Mouse (Mus musculus) natural killer cell, adult 2 months (primary cell): ENCODE data around the gene Siae.

Experiments
- DNase-seq, 2 experiments: peaks; one replicate each; pipeline ENCODE4 v3.0.0; 2022; ENCODE audit warnings: low spot score in 2 of 2

The Siae gene

GRCm38 (mm10) chr9:37554838-37555748 is at the start of gene Siae:
Gene Siae, plus strand, starts transcription at chr9:37555698.
- DNase-seq, result no peak

GRCm38 (mm10) chr9:37506023-37506422 is 49.5 kb upstream of the Siae start:
- no peak for DNase-seq

GRCm38 (mm10) chr9:37512097-37512496 is 43.4 kb upstream of the Siae start:
- DNase-seq, result no peak

- no peak for DNase-seq
Measured at GRCm38 (mm10) chr9:37514456-37514855, 41.0 kb upstream of the Siae start.

DNA sequence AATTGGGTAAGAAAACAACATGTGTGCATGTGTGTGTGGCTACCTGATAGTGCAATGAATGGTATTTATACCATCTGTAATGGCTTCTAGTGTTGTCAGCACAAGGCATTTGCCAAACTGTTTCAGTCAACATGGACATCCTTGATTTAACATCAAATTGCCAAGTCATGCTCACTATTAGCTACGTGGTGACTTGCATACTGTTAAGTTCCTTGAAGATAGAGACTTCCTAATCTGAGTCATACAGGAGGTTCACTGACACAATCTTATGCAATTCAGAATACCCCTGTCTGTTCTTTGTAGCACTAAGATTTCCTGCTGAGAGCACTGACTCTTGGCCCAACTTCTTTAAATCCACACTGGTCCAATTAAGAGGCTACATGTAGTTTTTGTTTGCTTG is 38.0 kb upstream of the Siae start:
- no peak for DNase-seq

DNA sequence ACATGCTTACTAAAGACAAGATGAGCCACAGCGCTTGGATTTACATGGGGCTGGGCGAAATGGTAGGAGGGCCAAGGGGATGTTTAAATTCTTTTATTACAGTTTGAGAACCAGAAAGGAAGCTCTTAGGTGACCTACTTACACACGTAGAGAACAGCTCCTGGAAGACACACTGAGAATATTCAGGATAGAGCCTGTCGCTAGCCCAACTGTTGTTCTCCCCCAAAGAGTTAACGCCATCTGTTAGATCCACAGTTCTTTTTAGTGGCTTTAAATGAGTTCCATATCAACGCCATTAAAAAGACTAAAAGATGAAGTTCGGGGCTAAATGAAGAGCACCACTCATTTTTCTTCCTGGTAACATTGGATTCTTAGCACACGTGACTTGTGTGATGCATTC is 36.5 kb upstream of the Siae start:
- DNase-seq, result no peak

GRCm38 (mm10) chr9:37519995-37520394 is 35.5 kb upstream of the Siae start:
- no peak for DNase-seq

DNA sequence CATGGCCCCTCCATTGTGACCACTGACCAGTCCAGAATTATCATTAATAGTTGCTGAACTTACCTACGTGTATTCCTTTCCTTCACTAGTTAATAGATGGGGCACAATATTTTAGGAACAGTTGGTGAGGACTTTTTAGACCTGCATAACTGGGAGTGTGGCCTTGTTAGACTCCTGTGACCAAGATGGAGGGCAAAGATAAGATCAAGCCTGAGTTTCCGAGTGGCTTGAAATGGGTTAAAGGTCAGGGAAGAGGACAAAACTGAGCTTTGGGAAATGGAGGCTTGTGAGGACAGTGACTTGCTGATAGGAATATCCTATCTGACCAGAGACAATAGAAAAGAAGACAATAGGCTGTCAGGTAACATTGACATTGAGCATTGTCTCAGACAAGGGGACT is 30.0 kb upstream of the Siae start:
- DNase-seq, result no peak

- DNase-seq, result no peak
Measured at GRCm38 (mm10) chr9:37526443-37527395, 28.8 kb upstream of the Siae start.

DNA sequence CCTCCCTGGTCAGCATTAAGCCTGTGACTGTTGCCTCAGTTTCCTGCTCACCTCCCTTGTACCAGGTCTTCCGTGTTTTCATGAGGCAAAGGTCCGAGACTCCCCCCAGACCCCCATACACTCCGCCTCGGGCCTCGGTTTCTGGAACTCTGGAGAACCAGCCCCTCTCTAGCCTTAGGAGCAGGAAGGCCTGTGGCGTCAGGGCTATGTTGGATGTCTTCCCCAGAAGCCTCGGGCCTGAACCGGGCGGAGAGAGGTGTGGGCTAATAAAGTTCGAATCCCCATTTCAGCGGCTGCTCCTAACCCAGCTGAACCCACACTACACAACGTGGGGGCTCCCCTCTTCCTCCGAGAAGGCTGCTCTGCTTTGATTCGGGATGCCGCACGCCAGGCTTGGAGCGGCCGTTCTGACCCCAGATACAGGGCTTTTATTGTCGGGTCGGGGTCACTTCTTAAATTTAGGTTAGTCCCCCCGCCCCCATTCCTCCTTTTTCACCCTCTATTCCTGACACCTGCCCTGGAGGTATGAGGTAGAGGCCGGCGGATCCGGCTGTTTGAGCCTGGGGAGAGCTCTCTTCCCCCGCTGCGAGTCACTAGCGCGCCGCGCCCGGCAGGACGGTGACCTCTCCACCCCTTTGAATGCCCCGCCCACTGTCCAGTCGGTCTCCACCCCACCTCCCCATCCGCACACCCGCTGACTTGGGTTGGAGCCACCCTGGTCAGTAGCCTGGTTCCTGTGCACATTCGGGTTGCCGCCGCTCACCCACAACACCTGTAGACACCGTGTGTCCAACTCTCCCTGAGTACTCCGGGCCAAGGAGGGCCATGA is 27.9 kb upstream of the Siae start, which contains the start of gene Esam:
Gene Esam (plus strand): TSS at position 683 of the 829 bp plus-strand sequence.
- peak in 1 of 2 experiments; percentile 8 for DNase-seq

GRCm38 (mm10) chr9:37528225-37528970 is 27.1 kb upstream of the Siae start:
- DNase-seq, result no peak

GRCm38 (mm10) chr9:37530031-37530887 is 25.2 kb upstream of the Siae start:
- DNase-seq, result peak in 1 of 2 experiments; percentile 39

- no peak for DNase-seq
Measured at GRCm38 (mm10) chr9:37530888-37531705, 24.4 kb upstream of the Siae start.

- DNase-seq, result no peak
Measured at GRCm38 (mm10) chr9:37536851-37537250, 18.6 kb upstream of the Siae start.

- no peak for DNase-seq
Measured at GRCm38 (mm10) chr9:37537658-37538250, 17.7 kb upstream of the Siae start.

DNA sequence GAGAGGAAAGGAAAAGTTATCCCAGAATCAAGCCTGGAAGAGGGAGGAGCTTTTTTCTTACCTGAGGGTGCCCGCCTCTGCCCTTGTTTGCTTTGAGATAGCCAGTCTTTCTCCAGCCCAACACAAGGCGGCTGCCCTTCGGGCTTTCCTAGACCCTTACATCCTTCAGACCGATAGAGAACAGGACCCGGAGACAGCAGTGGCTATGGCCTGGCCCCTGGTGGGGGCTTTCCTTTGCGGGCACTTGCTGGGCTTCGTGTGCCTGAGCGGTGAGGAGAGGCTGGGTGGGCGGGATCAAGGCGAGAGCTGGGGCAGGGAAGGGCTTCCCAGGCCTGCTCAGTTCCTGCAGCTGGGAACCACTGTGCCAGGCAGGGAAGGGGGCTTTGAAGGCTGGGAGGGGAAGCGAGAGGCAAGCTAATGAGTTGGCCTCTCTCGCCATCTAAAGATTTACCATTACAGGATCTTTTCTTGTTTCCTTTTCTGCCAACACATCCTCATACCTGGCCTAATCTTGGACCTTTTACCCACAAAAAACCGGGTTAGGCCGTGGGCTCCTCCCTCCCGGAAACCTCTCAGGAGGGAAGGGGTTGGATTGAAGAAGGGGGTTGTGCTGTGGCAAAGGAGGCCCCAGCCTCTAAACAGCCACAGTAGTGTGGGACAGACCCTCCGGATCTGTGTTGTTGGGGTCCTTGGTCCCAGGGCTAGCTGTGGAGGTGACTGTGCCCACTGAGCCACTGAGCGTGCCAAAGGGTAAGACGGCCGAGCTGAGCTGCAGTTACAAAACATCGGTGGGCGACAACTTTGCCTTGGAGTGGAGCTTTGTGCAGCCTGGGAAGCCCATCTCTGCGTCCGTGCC is 16.1 kb upstream of the Siae start, which contains the start of gene Vsig2:
Gene Vsig2 (plus strand): TSS at position 86 of the 856 bp plus-strand sequence.
- DNase-seq, result no peak

DNA sequence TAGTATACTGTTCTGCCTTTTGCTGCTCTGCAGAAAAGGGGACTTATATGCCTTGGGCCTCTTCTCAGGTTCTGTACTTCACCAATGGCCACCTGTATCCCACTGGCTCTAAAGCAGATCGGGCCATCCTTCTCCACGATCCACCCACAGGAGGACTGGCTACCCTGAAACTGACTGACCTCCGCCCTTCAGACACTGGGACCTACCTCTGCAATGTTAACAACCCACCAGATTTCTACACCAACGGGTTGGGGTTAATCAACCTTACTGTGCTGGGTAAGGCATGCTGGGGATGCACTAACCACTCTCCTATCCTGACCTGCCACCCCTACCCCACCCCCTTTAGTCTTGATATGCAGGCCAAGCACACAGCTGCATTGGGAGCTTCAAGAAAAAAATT is 15.3 kb upstream of the Siae start:
- no peak for DNase-seq
